Mouse (Mus musculus): ENCODE data around the gene Pcdh9.

The Pcdh9 gene

GRCm38 (mm10) chr14:93785031-93785430, 105.4 kb downstream of the Pcdh9 start:
- no peak for DNase-seq

- no peak for DNase-seq
Measured at GRCm38 (mm10) chr14:93762855-93763254, 127.6 kb downstream of the Pcdh9 start.

GRCm38 (mm10) chr14:93734077-93734673, 156.3 kb downstream of the Pcdh9 start:
- no peak for DNase-seq

GRCm38 (mm10) chr14:93725798-93726197, 164.7 kb downstream of the Pcdh9 start:
- no peak for DNase-seq

GRCm38 (mm10) chr14:93719208-93719607, 171.3 kb downstream of the Pcdh9 start:
- DNase-seq, result no peak

- DNase-seq, result peak; percentile 67
Measured at GRCm38 (mm10) chr14:93713250-93713935, 177.1 kb downstream of the Pcdh9 start.

GRCm38 (mm10) chr14:93708651-93709050, 181.8 kb downstream of the Pcdh9 start:
- no peak for DNase-seq

GRCm38 (mm10) chr14:93701385-93702101, 188.9 kb downstream of the Pcdh9 start:
- peak; percentile 23 for DNase-seq

- no peak for DNase-seq
Measured at GRCm38 (mm10) chr14:93700916-93701315, 189.6 kb downstream of the Pcdh9 start.

GRCm38 (mm10) chr14:93684641-93685040, 205.8 kb downstream of the Pcdh9 start:
- peak; percentile 26 for DNase-seq

- peak; percentile 77 for DNase-seq
Measured at GRCm38 (mm10) chr14:93675273-93676068, 215.0 kb downstream of the Pcdh9 start.

- DNase-seq, result no peak
Measured at GRCm38 (mm10) chr14:93653986-93654757, 236.3 kb downstream of the Pcdh9 start.

GRCm38 (mm10) chr14:93627241-93627640, 263.2 kb downstream of the Pcdh9 start:
- DNase-seq, result no peak

- no peak for DNase-seq
Measured at GRCm38 (mm10) chr14:93624144-93624543, 266.3 kb downstream of the Pcdh9 start.

- peak; percentile 56 for DNase-seq
Measured at GRCm38 (mm10) chr14:93621211-93621610, 269.3 kb downstream of the Pcdh9 start.

- no peak for DNase-seq
Measured at GRCm38 (mm10) chr14:93607546-93607945, 282.9 kb downstream of the Pcdh9 start.

- peak; percentile 20 for DNase-seq
Measured at GRCm38 (mm10) chr14:93599997-93600396, 290.5 kb downstream of the Pcdh9 start.

GRCm38 (mm10) chr14:93585432-93586024, 305.0 kb downstream of the Pcdh9 start:
- no peak for DNase-seq

- no peak for DNase-seq
Measured at GRCm38 (mm10) chr14:93564361-93564760, 326.1 kb downstream of the Pcdh9 start.

- DNase-seq, result no peak
Measured at GRCm38 (mm10) chr14:93561577-93561976, 328.9 kb downstream of the Pcdh9 start.

GRCm38 (mm10) chr14:93553771-93554170, 336.7 kb downstream of the Pcdh9 start:
- no peak for DNase-seq

GRCm38 (mm10) chr14:93545575-93545974, 344.9 kb downstream of the Pcdh9 start:
- no peak for DNase-seq

Data from cerebellum, adult 8-10 months (tissue).